Mouse (Mus musculus) ES-E14 (cell line): ENCODE data around the gene Gm10644. TPM values are rescaled to one million over a fixed set of nuclear protein-coding genes. Genes with fewer than 3 reads are reported as not detected.
A peak's percentile ranks its signal among the peaks of the same experiment; 100 is the strongest.

Experiments used
- DNase-seq: peaks from one replicate; pipeline ENCODE4 v3.0.0-alpha.2; 2013; ENCODE audit warnings: low read depth, low spot score
- H3K27ac ChIP-seq: 2 replicates; pipeline ENCODE4 v1.5.1; 2012; ENCODE audit warnings: low read depth, mild to moderate bottlenecking, low read length, moderate library complexity, mixed read lengths; ENCODE audit not compliant: poor library complexity, insufficient read depth, severe bottlenecking
- H3K36me3 ChIP-seq: 2 replicates; pipeline ENCODE4 v1.6.1; 2012; ENCODE audit warnings: mild to moderate bottlenecking, low read length, moderate library complexity, mixed read lengths; ENCODE audit not compliant: control insufficient read depth, poor library complexity, insufficient read depth, severe bottlenecking
- H3K4me1 ChIP-seq, 2 experiments: fragments of 150-350 bp in 1 of 2; sonication (generic) in 1 of 2; 2 replicates each; pipeline ENCODE4 v1.6.1; 2012; ENCODE audit warnings: low read length in 2 of 2, mild to moderate bottlenecking in 1 of 2, mixed read lengths in 1 of 2; ENCODE audit not compliant: control insufficient read depth in 2 of 2, insufficient read depth in 2 of 2, poor library complexity in 1 of 2
- H3K4me3 ChIP-seq, 2 experiments: fragments of 150-350 bp in 1 of 2; sonication (generic) in 1 of 2; 2 replicates each; pipeline ENCODE4 v1.5.1; 2012; ENCODE audit warnings: low read length in 2 of 2, low read depth in 1 of 2, mild to moderate bottlenecking in 1 of 2, mixed read lengths in 1 of 2; ENCODE audit not compliant: insufficient read depth in 1 of 2, poor library complexity in 1 of 2, severe bottlenecking in 1 of 2
- H3K9ac ChIP-seq: 2 replicates; pipeline ENCODE4 v1.6.1; 2012; ENCODE audit warnings: low read depth, mild to moderate bottlenecking, low read length, mixed read lengths; ENCODE audit not compliant: poor library complexity, insufficient read depth, severe bottlenecking
- H3K9me3 ChIP-seq: fragments of 150-350 bp; sonication (generic); 2 replicates; pipeline ENCODE4 v1.6.1; 2012; ENCODE audit warnings: low read depth, mild to moderate bottlenecking, low read length; ENCODE audit not compliant: control insufficient read depth, insufficient read depth
- CHD2 ChIP-seq: IDR thresholded peaks from 2 replicates; pipeline ENCODE4 v1.6.1; 2014; ENCODE audit warnings: mild to moderate bottlenecking, low read depth, low read length, inconsistent platforms
- HCFC1 ChIP-seq: IDR thresholded peaks from 2 replicates; pipeline ENCODE4 v1.6.1; 2012; ENCODE audit warnings: low read length, inconsistent platforms, borderline replicate concordance; ENCODE audit not compliant: insufficient read depth
- MAFK ChIP-seq: IDR thresholded peaks from 2 replicates; pipeline ENCODE4 v1.6.1; 2014; ENCODE audit warnings: mild to moderate bottlenecking, low read depth, low read length, inconsistent platforms; ENCODE audit not compliant: insufficient read depth
- ZC3H11A ChIP-seq: IDR thresholded peaks from 2 replicates; pipeline ENCODE4 v1.6.1; 2012; ENCODE audit warnings: low read depth, mild to moderate bottlenecking, inconsistent platforms, low read length, borderline replicate concordance
- ZNF384 ChIP-seq: IDR thresholded peaks from 2 replicates; pipeline ENCODE4 v1.6.1; 2012; ENCODE audit warnings: low read depth, low read length, inconsistent platforms
- in situ Hi-C, 2 experiments: fragments of 600-800 bp; cut with MboI; formaldehyde crosslinking; loops; one replicate each; pipeline ENCODE4 v1.15.1; 2025; ENCODE audit warnings: low sequenced_read_pairs in 2 of 2, inconsistent platforms in 1 of 2; ENCODE audit not compliant: unreplicated experiment in 2 of 2
- total RNA-seq: library from RNA; depleted of rRNA; stranded (reverse); fragments of 300-350 nt; gene quantifications from 2 replicates; pipeline ENCODE4 v1.2.3, GENCODE M21; 2012

Gm10644 gene
- total RNA-seq, 1 experiment = 1.8 TPM

- H3K4me1 ChIP-seq = peaks cover 6 to 15% of the 10 kb centered on the region in 2 experiments
Measured at GRCm38 (mm10) chr8:83997511-83998141, 42.6 kb upstream of the Gm10644 start, which contains the start of gene Samd1. Samd1 (plus strand) TSS chr8:83997672.

GRCm38 (mm10) chr8:83996567-83997505, 41.8 kb upstream of the Gm10644 start:
- in situ Hi-C loops = no loop called here
- no peak for DNase-seq
- Histone ChIP-seq H3K4me1 (peaks cover 6 to 14% of the 10 kb centered on the region in 2 experiments), H3K27ac (peak overlapping the region; percentile 85), H3K4me3 (peak overlapping the region; percentile 77 to 97), H3K9ac (peak overlapping the region; percentile 95), H3K9me3 (no peaks in the 10 kb centered on the region), H3K36me3 (peaks cover 17% of the 10 kb centered on the region)
- no peak for TF ChIP-seq CHD2
- 0 out of 2 replicates have a peak, but pooled peaks have one; percentile 51 for TF ChIP-seq HCFC1
- TF ChIP-seq MAFK = no peak
- TF ChIP-seq ZNF384 = peak; percentile 97
- TF ChIP-seq ZC3H11A = no peak

More at GRCm38 (mm10) chr8:83997511-83998141, 42.6 kb upstream of the Gm10644 start, which contains the start of gene Samd1:
- TF ChIP-seq ZNF384 = no peak
- no peak for TF ChIP-seq CHD2
- TF ChIP-seq MAFK = no peak
- TF ChIP-seq HCFC1 = no peak
- no peak for TF ChIP-seq ZC3H11A
- in situ Hi-C loops = no loop called here
- peaks cover 20% of the 10 kb centered on the region for H3K36me3 ChIP-seq
- H3K9ac ChIP-seq = peak within 1 kb of the TSS; percentile 95
- no peaks in the 10 kb centered on the region for H3K9me3 ChIP-seq
- H3K27ac ChIP-seq = peak within 1 kb of the TSS; percentile 85
- peak within 1 kb of the TSS; percentile 81 to 97 for H3K4me3 ChIP-seq
- no peak for DNase-seq

DNA sequence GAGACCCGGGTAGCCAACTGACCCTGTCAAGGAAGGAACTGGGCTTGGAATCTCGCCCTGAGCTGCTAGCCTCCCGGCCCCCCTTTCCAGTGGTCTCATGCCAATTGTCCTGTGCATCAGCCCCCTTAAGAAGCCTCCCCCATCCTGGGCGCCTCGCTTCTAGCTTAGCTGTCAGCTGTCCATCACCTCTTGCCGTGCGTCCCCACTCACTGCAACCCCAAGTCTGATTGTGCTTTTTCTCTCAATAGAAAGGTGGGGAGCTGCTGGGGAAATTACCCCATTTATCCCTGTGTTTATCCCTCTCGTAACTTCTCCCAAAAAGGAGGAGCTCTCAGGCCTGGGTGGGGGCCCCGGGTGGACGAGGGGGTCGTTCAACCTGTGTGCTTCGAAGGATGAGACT, 41.0 kb upstream of the Gm10644 start:
- Histone ChIP-seq H3K27ac (no peak overlapping the region), H3K9ac (no peak overlapping the region), H3K4me3 (peak overlapping the region; percentile 77 to 97; a peak in 2 of 4 replicates), H3K36me3 (peaks cover 17% of the 10 kb centered on the region), H3K9me3 (no peaks in the 10 kb centered on the region), H3K4me1 (peaks cover 6 to 12% of the 10 kb centered on the region in 2 experiments)
- TF ChIP-seq ZC3H11A = no peak
- TF ChIP-seq HCFC1 = no peak
- TF ChIP-seq CHD2 = no peak
- no peak for TF ChIP-seq MAFK
- TF ChIP-seq ZNF384 = no peak
- in situ Hi-C loops = no loop called here
- DNase-seq = no peak

DNA sequence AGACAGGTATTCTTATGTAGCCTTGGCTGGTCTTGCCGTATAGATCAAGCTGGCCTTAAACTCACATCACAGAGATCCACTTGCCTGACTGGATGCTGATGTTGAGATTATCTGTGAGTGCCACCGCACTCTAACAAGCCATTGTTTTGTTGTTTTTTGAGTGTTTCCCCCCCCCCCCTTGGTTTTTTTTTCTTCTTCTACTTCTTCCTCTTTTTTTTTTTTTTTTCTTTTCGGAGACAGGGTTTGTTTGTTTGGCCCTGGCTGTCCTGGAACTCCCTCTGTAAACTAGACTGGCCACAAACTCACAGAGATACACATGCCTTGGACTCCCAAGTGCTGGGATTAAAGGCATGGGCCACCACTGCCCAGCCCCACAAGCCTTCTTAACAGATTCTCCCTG, 39.0 kb upstream of the Gm10644 start:
- no peak overlapping the region for H3K27ac ChIP-seq
- no peak overlapping the region for H3K9ac ChIP-seq
- H3K9me3 ChIP-seq = no peaks in the 10 kb centered on the region
- DNase-seq = no peak
- in situ Hi-C loops = no loop called here
- TF ChIP-seq MAFK (no peak), HCFC1 (no peak), ZC3H11A (no peak), ZNF384 (no peak), CHD2 (no peak)
- peaks cover 2% of the 10 kb centered on the region; the same call in 1 of the 2 replicates for H3K36me3 ChIP-seq
- no peak overlapping the region for H3K4me3 ChIP-seq
- peaks cover 2 to 4% of the 10 kb centered on the region in 2 experiments for H3K4me1 ChIP-seq
